Mouse (Mus musculus) adrenal gland, postnatal 36 days (tissue): ENCODE results near the gene Gpd1l. TPM values are rescaled to one million over a fixed set of nuclear protein-coding genes. Genes with fewer than 3 reads are reported as not detected.
"Not testable (repeated sequence)": the region's sequence is repeated elsewhere in the genome, so short reads cannot be mapped to it uniquely, and the experiment has no call there.

Experiments used
- DNase-seq, 2 experiments: peaks; one replicate each; pipeline ENCODE4 v3.0.0; 2021; ENCODE audit warnings: mixed read lengths in 1 of 2
- long read RNA-seq, 2 experiments: library from polyadenylated mRNA; stranded (forward); transcript quantifications; one replicate each; pipeline ENCODE4 v2.0.0; 2021; ENCODE audit warnings: borderline sequencing depth in 2 of 2
- total RNA-seq, 2 experiments: library from RNA; stranded (reverse); gene quantifications; 2 replicates each; pipeline ENCODE4 v1.2.3; 2021

Gpd1l gene
- 10 to 100 TPM; 25.1 to 48.7 TPM for total RNA-seq
- long read RNA-seq, experiment 1, full-length matches to known transcripts: 11 of 23 reads
- long read RNA-seq, experiment 1, partial matches to known transcripts: 1 of 23 reads
- long read RNA-seq, experiment 1, other reads (novel, unspliced or antisense): 11 of 23 reads
- long read RNA-seq, experiment 2, full-length matches to known transcripts: 3 of 6 reads
- long read RNA-seq, experiment 2, partial matches to known transcripts: 0 of 6 reads
- long read RNA-seq, experiment 2, other reads (novel, unspliced or antisense): 3 of 6 reads

- DNase-seq: peak; percentile 100
Observed at GRCm38 (mm10) chr9:114933723-114934171, at the start of gene Gpd1l. Gpd1l (minus strand) TSS chr9:114933987.

DNA sequence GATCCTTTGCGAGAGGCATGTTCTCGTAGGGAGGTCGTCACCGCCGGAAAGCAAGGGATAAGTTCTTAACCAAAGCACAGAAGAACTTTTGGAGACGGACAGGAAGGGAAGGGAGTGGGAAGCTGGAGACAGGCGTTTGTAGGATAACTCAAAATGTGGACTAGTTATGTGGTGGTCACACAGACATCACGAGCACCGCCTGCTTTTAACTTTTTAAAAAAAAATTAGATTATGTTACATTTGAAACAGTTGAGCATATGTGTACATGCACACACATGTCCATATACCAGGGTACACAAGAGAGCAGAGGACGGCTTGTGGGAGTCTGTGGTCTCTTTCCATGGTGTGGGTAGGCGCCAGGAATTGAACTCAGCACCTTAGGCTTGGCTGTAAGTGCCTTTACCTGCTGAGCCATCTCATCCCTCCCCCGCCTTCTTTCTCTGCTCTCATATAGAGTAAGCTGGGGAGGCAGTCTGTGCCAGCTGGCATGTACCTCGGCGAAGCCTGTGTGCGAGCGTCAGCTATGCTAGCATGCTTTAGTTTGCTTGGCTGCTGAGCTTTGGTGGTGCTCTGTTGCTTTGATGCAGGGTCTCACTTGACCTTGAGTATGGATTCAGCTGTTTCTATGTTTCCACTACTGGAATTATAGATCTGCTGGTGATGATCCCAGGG, 49.0 kb upstream of the Gpd1l start, which contains the start of gene Rps27rt:
Gene Rps27rt, minus strand, starts transcription at position 51 of the 672 bp plus-strand sequence.
- no peak for DNase-seq

DNA sequence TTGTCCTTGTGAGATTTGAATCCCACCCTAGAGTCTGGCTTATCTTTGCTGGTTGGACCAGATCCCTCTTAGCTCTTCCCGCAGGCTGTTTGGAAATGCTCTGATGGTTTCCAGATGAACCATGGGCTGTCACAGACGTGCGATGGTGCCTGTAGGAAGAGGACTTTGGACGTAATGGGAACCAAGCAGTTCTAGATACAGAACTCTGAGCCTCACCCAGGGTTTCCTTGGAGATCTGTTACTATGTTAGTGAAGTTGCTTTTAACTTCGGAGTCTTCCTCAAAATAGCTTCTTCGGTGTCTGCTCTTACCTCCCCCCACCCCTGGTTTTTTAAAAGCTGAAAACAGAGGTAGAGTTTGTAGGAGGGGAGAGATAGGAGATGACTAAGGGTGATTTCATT, 46.2 kb upstream of the Gpd1l start:
- DNase-seq: no peak

GRCm38 (mm10) chr9:114978281-114979111, 44.7 kb upstream of the Gpd1l start, which contains the start of gene Osbpl10:
Osbpl10 (plus strand) TSS chr9:114978569.
- peak; percentile 89 to 90 for DNase-seq

DNA sequence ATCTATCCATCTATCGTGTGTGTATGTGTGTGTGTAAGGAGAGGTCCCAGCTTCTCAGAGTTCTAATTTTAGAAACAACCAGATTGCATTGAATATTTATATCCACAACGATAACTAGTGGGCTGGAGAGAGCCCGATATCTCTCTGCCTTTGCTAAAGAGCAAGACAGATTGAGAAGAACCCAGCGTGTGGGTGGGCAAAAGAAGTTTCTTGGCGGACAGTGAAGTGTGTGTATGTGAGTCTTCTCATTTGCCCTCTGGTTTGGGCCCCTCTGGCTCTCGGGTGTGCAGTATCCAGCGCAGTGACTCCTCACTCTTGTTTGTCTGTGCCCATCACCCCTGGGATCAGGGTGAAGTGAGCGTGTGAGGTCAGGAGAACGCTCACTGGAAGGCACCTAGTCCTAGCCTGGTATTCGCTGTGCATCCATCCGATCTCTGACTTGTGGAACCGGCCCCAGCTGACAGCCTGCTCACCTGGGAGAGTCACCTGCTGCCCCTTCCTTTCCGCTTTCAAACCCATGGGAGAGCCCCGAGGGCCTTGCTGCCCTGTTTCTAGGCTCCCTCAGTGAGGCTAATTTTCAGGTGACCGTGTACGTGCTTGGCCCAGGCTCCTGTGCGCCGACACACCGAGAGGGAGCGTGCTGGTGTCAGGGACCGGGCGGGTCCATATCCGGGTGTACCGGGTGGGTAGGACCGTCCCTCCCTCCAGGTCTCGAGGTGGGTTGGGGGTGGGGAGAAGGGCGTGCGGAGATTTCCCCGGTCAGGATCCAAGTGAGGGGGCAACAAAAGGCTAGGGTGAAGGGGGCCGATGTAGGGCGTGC, 43.9 kb upstream of the Gpd1l start:
- no peak for DNase-seq

- DNase-seq: not testable (repeated sequence)
Observed at GRCm38 (mm10) chr9:114966286-114966685, 32.5 kb upstream of the Gpd1l start.

DNA sequence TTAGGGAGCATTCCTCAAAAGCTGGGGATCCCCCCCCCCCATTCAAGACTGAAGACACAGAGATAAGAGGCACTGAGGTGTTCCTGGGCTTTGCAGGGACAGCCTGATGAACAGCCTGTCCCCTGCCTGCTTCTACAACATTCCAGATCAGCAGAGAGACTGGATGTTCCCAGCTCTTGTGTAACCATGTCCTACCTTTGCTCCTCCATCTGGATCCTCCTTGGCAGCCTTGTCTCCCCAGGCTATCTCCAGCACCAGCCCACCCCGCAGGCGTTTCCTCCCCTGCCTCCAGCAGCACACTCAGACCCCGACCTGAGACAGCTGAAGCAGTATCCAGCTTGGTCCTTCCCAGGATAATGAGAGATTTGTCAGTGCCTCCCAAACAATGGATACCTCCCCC, 30.3 kb upstream of the Gpd1l start:
- no peak for DNase-seq

- DNase-seq: no peak
Observed at GRCm38 (mm10) chr9:114960844-114961243, 27.1 kb upstream of the Gpd1l start.

- peak in 1 of 2 experiments; percentile 13 for DNase-seq
Observed at GRCm38 (mm10) chr9:114960043-114960789, 26.4 kb upstream of the Gpd1l start.

DNA sequence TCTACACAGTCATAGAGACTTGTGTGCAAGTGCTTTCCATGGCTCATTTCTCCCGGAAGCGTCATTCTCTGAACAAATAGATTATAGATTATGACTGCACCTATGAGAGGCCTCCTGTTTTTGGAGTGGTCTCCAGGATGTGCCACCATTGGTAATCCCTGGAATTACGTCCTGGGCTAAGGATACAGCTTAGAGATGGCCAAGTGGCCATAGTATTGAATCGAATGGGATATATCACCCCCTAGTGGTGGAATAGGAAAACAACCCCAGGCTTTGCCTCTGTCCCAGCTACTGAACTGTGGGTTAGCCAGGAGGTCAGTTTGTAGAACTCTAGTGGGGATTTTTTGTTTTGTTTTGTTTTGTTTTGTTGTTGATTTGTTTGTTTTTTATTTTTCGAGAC, 23.2 kb upstream of the Gpd1l start:
- DNase-seq: peak in 1 of 2 experiments; percentile 36

- no peak for DNase-seq
Observed at GRCm38 (mm10) chr9:114955340-114955739, 21.6 kb upstream of the Gpd1l start.

GRCm38 (mm10) chr9:114952866-114953265, 19.1 kb upstream of the Gpd1l start:
- peak in 1 of 2 experiments; percentile 22 for DNase-seq

DNA sequence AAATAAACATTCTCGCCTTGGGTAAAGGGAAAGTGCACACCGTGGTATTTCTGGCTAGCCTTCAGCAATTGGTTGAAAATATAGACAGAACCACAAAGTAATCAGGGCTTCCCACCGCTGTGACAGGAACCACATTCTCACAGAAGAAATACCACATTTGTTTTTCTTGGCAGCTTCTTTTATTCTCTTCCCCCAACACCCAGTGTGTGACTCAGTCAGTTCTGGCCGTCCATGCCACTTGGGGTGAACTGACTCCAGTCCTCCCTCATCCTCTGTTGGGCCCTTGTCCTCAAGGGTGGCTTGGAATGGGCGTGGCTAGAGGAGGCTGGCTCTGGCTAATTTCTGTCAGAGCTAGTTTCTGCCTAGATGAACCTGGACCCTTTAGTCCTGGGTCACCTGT, 14.6 kb upstream of the Gpd1l start:
- DNase-seq: peak; percentile 55 to 66

GRCm38 (mm10) chr9:114945576-114945975, 11.8 kb upstream of the Gpd1l start:
- DNase-seq: peak in 1 of 2 experiments; percentile 5

DNA sequence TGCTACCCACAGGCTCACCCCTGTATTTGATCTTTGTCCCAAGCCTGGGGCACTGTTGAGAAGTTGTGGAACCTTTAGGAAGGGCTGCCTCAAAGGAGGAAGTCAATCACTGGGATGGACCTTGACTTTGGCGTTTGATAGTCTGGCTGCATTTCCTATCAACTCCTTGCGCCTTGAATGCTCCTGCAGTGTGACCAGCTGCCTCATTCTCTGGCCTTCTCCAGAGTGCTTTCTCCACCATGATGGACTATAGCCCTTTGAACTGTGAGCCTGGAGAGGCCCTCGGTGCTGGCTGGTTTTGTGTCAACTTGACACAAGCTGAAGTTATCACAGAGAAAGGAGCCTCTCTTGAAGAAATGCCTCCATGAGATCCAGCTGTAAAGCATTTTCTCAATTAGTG, 10.9 kb upstream of the Gpd1l start:
- no peak for DNase-seq

- DNase-seq: no peak
Observed at GRCm38 (mm10) chr9:114936687-114937086, 2.9 kb upstream of the Gpd1l start.

- no peak for DNase-seq
Observed at GRCm38 (mm10) chr9:114935321-114935720, 1.5 kb upstream of the Gpd1l start.

- DNase-seq: no peak
Observed at GRCm38 (mm10) chr9:114934231-114934630, 444 bp upstream of the Gpd1l start.

DNA sequence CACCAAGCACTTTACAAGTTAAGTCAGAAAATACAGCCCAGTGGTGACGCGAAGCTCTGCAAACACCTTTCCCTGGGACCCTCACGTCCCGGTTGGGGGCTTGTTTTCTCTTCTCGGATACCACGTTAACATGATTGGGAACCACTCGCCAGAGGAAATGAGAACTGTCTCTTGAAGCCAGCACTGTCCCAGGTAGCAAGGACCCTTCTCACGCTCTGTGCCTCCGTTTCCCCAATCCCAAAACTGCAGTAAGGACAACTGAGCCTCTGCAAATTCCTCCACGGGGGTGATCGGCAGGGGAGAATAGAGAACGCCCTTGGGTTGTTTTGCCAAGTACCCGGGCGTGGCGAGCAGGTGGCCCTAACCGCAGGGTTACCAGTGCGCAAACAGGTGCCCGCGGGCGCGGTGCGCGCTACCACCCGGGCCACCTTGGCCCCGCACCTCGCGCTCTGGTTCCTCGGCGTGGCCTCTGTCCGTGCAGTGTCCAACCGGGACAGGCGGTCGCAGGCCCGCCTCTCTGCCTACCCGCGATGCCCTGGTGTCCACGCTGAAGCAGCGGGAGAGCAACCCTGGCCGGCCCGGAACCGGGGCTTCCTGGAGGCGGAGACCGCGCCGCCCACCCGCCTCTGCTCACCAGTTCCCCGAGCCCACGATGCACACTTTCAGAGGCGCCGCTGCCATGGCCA, 607 bp downstream of the Gpd1l start:
- no peak for DNase-seq

GRCm38 (mm10) chr9:114932607-114933006, 1.2 kb downstream of the Gpd1l start:
- DNase-seq: peak; percentile 56 to 62
